Mouse (Mus musculus) olfactory bulb, adult 2 months (tissue): ENCODE results near the gene Gse1. TPM values are rescaled to one million over a fixed set of nuclear protein-coding genes. Genes with fewer than 3 reads are reported as not detected.
A peak's percentile ranks its signal among the peaks of the same experiment; 100 is the strongest.

ENCODE experiments used
- H3K27ac ChIP-seq: fragments of 200-500 bp; 2 replicates; pipeline ENCODE4 v1.5.1; 2012; ENCODE audit warnings: low read depth, low read length; ENCODE audit not compliant: insufficient read depth
- H3K4me1 ChIP-seq: fragments of 200-500 bp; 2 replicates; pipeline ENCODE4 v1.6.1; 2012; ENCODE audit warnings: low read length; ENCODE audit not compliant: control insufficient read depth, insufficient read depth
- H3K4me3 ChIP-seq: fragments of 200-500 bp; 2 replicates; pipeline ENCODE4 v1.5.1; 2012; ENCODE audit warnings: mild to moderate bottlenecking, low read depth, low read length, moderate library complexity; ENCODE audit not compliant: insufficient read depth
- CTCF ChIP-seq: fragments of 200-500 bp; IDR thresholded peaks from 2 replicates; pipeline ENCODE4 v1.5.1; 2012; ENCODE audit warnings: low read depth, mild to moderate bottlenecking, low read length, moderate library complexity; ENCODE audit not compliant: insufficient read depth
- POLR2A ChIP-seq: fragments of 200-500 bp; IDR thresholded peaks from 2 replicates; pipeline ENCODE4 v1.6.1; 2012; ENCODE audit warnings: mild to moderate bottlenecking, low read depth, low read length, moderate library complexity; ENCODE audit not compliant: insufficient read depth
- WGBS: fragments of 180-500 bp; shearing (Covaris S2); methylation state at CpG from one replicate; pipeline ENCODE4 v1.1.7; 2018; 5-methylcytosine and 5-hydroxymethylcytosine counted together
- polyA plus RNA-seq: library from polyadenylated mRNA; stranded (reverse); fragments of >200 nt; gene quantifications from 2 replicates; pipeline ENCODE4 v1.2.4, GENCODE M21; 2012; ENCODE audit warnings: low replicate concordance; ENCODE audit not compliant: missing spikeins, insufficient read depth, insufficient read length

The Gse1 gene
- polyA plus RNA-seq, 1 experiment = 42.5 TPM

GRCm38 (mm10) chr8:120557170-120557965 is 329.1 kb downstream of the Gse1 start:
- WGBS = 35% methylated on average over 15 of the region's 15 CpGs
- no peak for TF ChIP-seq POLR2A
- TF ChIP-seq CTCF = no peak
- no peak overlapping the region for H3K27ac ChIP-seq
- H3K4me1 ChIP-seq = peaks cover 100% of the 10 kb centered on the region
- no peak overlapping the region for H3K4me3 ChIP-seq

GRCm38 (mm10) chr8:120558162-120558561 is 329.9 kb downstream of the Gse1 start:
- 67% methylated on average over 4 of the region's 4 CpGs for WGBS
- no peak overlapping the region for H3K4me3 ChIP-seq
- H3K4me1 ChIP-seq = peaks cover 100% of the 10 kb centered on the region
- no peak for TF ChIP-seq CTCF
- TF ChIP-seq POLR2A = no peak
- no peak overlapping the region for H3K27ac ChIP-seq

GRCm38 (mm10) chr8:120559654-120560053 is 331.4 kb downstream of the Gse1 start:
- H3K27ac ChIP-seq = no peak overlapping the region
- H3K4me3 ChIP-seq = no peak overlapping the region
- TF ChIP-seq CTCF (no peak), POLR2A (no peak)
- peaks cover 100% of the 10 kb centered on the region for H3K4me1 ChIP-seq
- 45% methylated on average over 11 of the region's 11 CpGs for WGBS

- Histone ChIP-seq H3K4me1 (peaks cover 99% of the 10 kb centered on the region), H3K27ac (no peak overlapping the region), H3K4me3 (no peak overlapping the region)
- TF ChIP-seq POLR2A = no peak
- TF ChIP-seq CTCF = no peak
- WGBS = 90% methylated on average over 5 of the region's 5 CpGs
Observed at GRCm38 (mm10) chr8:120560535-120560934, 332.3 kb downstream of the Gse1 start.

- WGBS = 77% methylated on average over 22 of the region's 22 CpGs
- Histone ChIP-seq H3K4me3 (no peak overlapping the region), H3K27ac (no peak overlapping the region), H3K4me1 (peaks cover 91% of the 10 kb centered on the region)
- TF ChIP-seq POLR2A = no peak
- TF ChIP-seq CTCF = peak; percentile 50; the same call in 1 of the 2 replicates
Observed at GRCm38 (mm10) chr8:120561539-120562435, 333.5 kb downstream of the Gse1 start.

- Histone ChIP-seq H3K27ac (peak overlapping the region; percentile 83), H3K4me3 (no peak overlapping the region), H3K4me1 (peaks cover 82% of the 10 kb centered on the region)
- 78% methylated on average over 18 of the region's 18 CpGs for WGBS
- TF ChIP-seq POLR2A (no peak), CTCF (no peak)
Observed at GRCm38 (mm10) chr8:120562680-120563347, 334.6 kb downstream of the Gse1 start.

GRCm38 (mm10) chr8:120563348-120563724 is 335.1 kb downstream of the Gse1 start:
- TF ChIP-seq POLR2A = no peak
- no peak for TF ChIP-seq CTCF
- Histone ChIP-seq H3K27ac (peak overlapping the region; percentile 83), H3K4me3 (no peak overlapping the region), H3K4me1 (peaks cover 78% of the 10 kb centered on the region)
- WGBS = 8% methylated on average over 8 of the region's 8 CpGs

GRCm38 (mm10) chr8:120563851-120564837 is 335.9 kb downstream of the Gse1 start:
- 3% methylated on average over 20 of the region's 20 CpGs for WGBS
- Histone ChIP-seq H3K4me1 (peaks cover 73% of the 10 kb centered on the region), H3K4me3 (no peak overlapping the region), H3K27ac (peak overlapping the region; percentile 83)
- TF ChIP-seq CTCF (no peak; the same call in 1 of the 2 replicates), POLR2A (no peak)
